12 mouse cellular contexts compared by ENCODE assay signal in genomic region chr10:9647741-9648140, GRCm38 (mm10). TPM values are rescaled to one million over a fixed set of nuclear protein-coding genes. Genes with fewer than 3 reads are reported as not detected.
"Had no signal": no experiment of that assay in that cellular context is flagged by ENCODE, and none has a peak within 500 bp of the region (broad histone marks: within the 10 kb centered on the region; RNA-seq: fewer than 3 reads in every experiment).

No protein-coding gene starts in this region.

- DNase-seq: layer of hippocampus, adult 9-11 months; liver; lung, adult 18-20 months; lung, postnatal 10 days; lung, postnatal 36 days; right cerebral cortex, postnatal 25 days; spleen, adult 18-20 months; thymus, adult 2 months; thymus, postnatal 14 days; thymus, postnatal 4 days had no signal

RNA-seq across cellular contexts. Expression of gene Samd5, which starts 27.3 kb away (rescaled TPM):
- total RNA-seq: monocyte, adult 5-6 weeks; neutrophil, adult 5-6 weeks had no signal
